Comparison of ENCODE assay signal across 9 mouse cellular contexts in the genomic region with DNA sequence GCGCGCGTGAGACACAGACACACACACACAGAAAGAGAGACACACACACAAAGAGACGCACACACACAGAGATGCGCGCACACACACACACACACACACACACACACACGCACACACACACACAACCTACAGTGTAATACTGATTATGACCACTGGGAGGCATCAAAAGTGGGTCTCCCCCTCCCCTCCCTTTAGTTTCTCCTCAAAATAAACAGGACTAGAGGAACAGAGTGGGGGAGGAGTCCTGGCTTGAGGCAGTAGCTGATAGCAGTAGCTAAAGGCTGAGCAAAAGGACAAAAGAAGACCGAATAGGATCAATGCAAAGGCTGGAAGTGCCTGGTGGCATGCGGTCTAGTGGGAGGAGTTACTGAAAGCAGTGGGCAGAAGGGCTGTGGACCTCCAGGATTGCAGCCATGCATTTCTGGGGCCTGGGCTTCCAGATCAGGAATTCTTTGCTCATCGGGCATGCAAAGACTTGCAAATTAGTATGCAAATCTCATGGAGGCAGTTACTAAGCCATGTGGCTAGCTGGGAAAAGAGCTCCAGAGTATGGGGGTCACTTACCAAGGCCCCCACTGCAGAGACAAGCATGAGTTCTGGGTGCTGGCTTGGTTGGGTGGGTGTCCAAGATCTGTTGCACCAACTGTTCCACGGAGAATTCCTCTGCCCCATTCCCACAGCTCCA. TPM values are rescaled to one million over a fixed set of nuclear protein-coding genes. Genes with fewer than 3 reads are reported as not detected.
A peak's percentile ranks its signal among the peaks of the same experiment; 100 is the strongest.
DNase-seq lines count a peak whose midpoint lies in the region; ATAC-seq and TF ChIP-seq lines count a peak whose summit lies in the region.
"Had no signal": no experiment of that assay in that cellular context is flagged by ENCODE, and none has a peak within 500 bp of the region (broad histone marks: within the 10 kb centered on the region; RNA-seq: fewer than 3 reads in every experiment).

No protein-coding gene starts in this region.

- H3K27ac ChIP-seq in midbrain, embryonic 10.5 days (replicated peaks) = peak overlapping the region; percentile 87

- H3K4me1 ChIP-seq in G1E (ENCODE audit: insufficient read depth, low read depth, low read length) = peaks cover 40% of the 10 kb centered on the region
- H3K4me1 ChIP-seq in midbrain, embryonic 10.5 days = peaks cover 37% of the 10 kb centered on the region

- ATAC-seq in G1E (ENCODE audit: extremely low read depth, insufficient number of reproducible peaks, low FRiP score, poor library complexity, severe bottlenecking) = no peak

- TF ChIP-seq CTCF in G1E (IDR thresholded peaks at IDR 0.05; ENCODE audit: low read depth, low read length) = peak; percentile 36; the same call in 1 of the 2 replicates

- peaks cover 90% of the 10 kb centered on the region for H3K36me3 ChIP-seq in G1E (replicated peaks)
- H3K36me3 ChIP-seq in midbrain, embryonic 10.5 days = peaks cover 62% of the 10 kb centered on the region

- WGBS in midbrain, embryonic 10.5 days = 6% methylated on average over 11 of the region's 11 CpGs

- no peaks in the 10 kb centered on the region for H3K9me3 ChIP-seq in G1E (replicated peaks)
- no peaks in the 10 kb centered on the region for H3K9me3 ChIP-seq in midbrain, embryonic 10.5 days (replicated peaks)

- DNase-seq in layer of hippocampus, adult 11-12 months (ENCODE audit: low spot score) = peak; percentile 60
- no peak for DNase-seq in layer of hippocampus, postnatal 36 days
- DNase-seq in G1E (ENCODE audit: low spot score) = no peak
- DNase-seq in embryo, embryonic 9.5 days (ENCODE audit: extremely low spot score) = peak; percentile 78
- DNase-seq in induced T-regulatory cell, adult 2 months (ENCODE audit: low read depth) = peak; percentile 81
- DNase-seq in midbrain, embryonic 10.5 days (ENCODE audit: low spot score) = peak; percentile 65
- no peak for DNase-seq in spleen, postnatal 14 days (ENCODE audit: low spot score in 2 of 2)
- DNase-seq in gastrocnemius, postnatal 10 days = no peak

- no peak overlapping the region for H3K4me3 ChIP-seq in G1E (ENCODE audit: low read depth, low read length)
- H3K4me3 ChIP-seq in midbrain, embryonic 10.5 days = peak overlapping the region; percentile 30; the same call in 1 of the 2 replicates
- H3K4me3 ChIP-seq: erythroblast, embryonic 14.5 days had no signal

- no peaks in the 10 kb centered on the region for H3K27me3 ChIP-seq in G1E (ENCODE audit: insufficient read depth, low read length)
- H3K27me3 ChIP-seq in midbrain, embryonic 10.5 days (ENCODE audit: low read depth, poor library complexity, severe bottlenecking) = no peaks in the 10 kb centered on the region

RNA-seq across cellular contexts. Expression of gene Camta2, which starts 5.9 kb away (rescaled TPM):
- total RNA-seq in layer of hippocampus, postnatal 36 days (2021) = 100 to 1,000 TPM; 362 to 388 TPM
- 21.1 and 25.4 TPM in 2 replicates for total RNA-seq in G1E (2014; fragmentation: Nextera tagmentation)
- total RNA-seq in G1E (2017) = 3.5 and 5.3 TPM in 2 replicates
- 14.7 and 21.2 TPM in 2 replicates for polyA plus RNA-seq in G1E (2012)
- 9.8 and 12.4 TPM in 2 replicates for polyA plus RNA-seq in midbrain, embryonic 10.5 days (2016; fragmentation: Nextera tagmentation; extraction: Ambion mirVana)
- total RNA-seq in gastrocnemius, postnatal 10 days (2021) = 10 to 100 TPM; 20.6 to 21.8 TPM

RNA-seq across cellular contexts. Expression of gene Spag7, which starts 12.8 kb away (rescaled TPM):
- total RNA-seq in layer of hippocampus, postnatal 36 days (2021) = 10 to 100 TPM; 48.2 to 50.8 TPM
- total RNA-seq in G1E (2014; fragmentation: Nextera tagmentation) = 64.2 and 66.9 TPM in 2 replicates
- total RNA-seq in G1E (2017) = 64.6 and 81.5 TPM in 2 replicates
- polyA plus RNA-seq in G1E (2012) = 152 and 196 TPM in 2 replicates
- polyA plus RNA-seq in midbrain, embryonic 10.5 days (2016; fragmentation: Nextera tagmentation; extraction: Ambion mirVana) = 186 TPM in 2 replicates
- 100 to 1,000 TPM; 131 to 133 TPM for total RNA-seq in gastrocnemius, postnatal 10 days (2021)

RNA-seq across cellular contexts. Expression of gene Inca1, which starts 17.9 kb away (rescaled TPM):
- 1 to 10 TPM; 3.0 to 3.5 TPM for total RNA-seq in layer of hippocampus, postnatal 36 days (2021)
- total RNA-seq in G1E (2014; fragmentation: Nextera tagmentation) (3.7 and 5.2 TPM in 2 replicates), G1E (2017) (0.93 and 1.2 TPM in 2 replicates)
- polyA plus RNA-seq in G1E (2012) = 0.24 and 0.36 TPM in 2 replicates
- polyA plus RNA-seq in midbrain, embryonic 10.5 days (2016; fragmentation: Nextera tagmentation; extraction: Ambion mirVana) = 1.00 and 1.3 TPM in 2 replicates
- 1 to 10 TPM; 1.6 to 2.5 TPM for total RNA-seq in gastrocnemius, postnatal 10 days (2021)
- polyA plus RNA-seq: erythroblast, embryonic 14.5 days had no signal

RNA-seq across cellular contexts. Expression of gene Kif1c, which starts 18.3 kb away (rescaled TPM):
- 10 to 100 TPM; 75.2 to 83.8 TPM for total RNA-seq in layer of hippocampus, postnatal 36 days (2021)
- total RNA-seq in G1E (2014; fragmentation: Nextera tagmentation) (11.6 and 11.7 TPM in 2 replicates), G1E (2017) (12.3 and 13.9 TPM in 2 replicates)
- 30.4 and 38.8 TPM in 2 replicates for polyA plus RNA-seq in G1E (2012)
- polyA plus RNA-seq in midbrain, embryonic 10.5 days (2016; fragmentation: Nextera tagmentation; extraction: Ambion mirVana) = 1.8 and 2.0 TPM in 2 replicates
- total RNA-seq in gastrocnemius, postnatal 10 days (2021) = 100 to 1,000 TPM; 195 to 205 TPM

RNA-seq across cellular contexts. Expression of gene Eno3, which starts 25.0 kb away (rescaled TPM):
- total RNA-seq in layer of hippocampus, postnatal 36 days (2021) = 1 to 10 TPM; 5.2 to 7.4 TPM
- total RNA-seq in G1E (2014; fragmentation: Nextera tagmentation) = 19.0 and 25.3 TPM in 2 replicates
- 21.9 and 24.5 TPM in 2 replicates for total RNA-seq in G1E (2017)
- polyA plus RNA-seq in G1E (2012) = 3.1 and 5.7 TPM in 2 replicates
- 22.6 and 32.8 TPM in 2 replicates for polyA plus RNA-seq in midbrain, embryonic 10.5 days (2016; fragmentation: Nextera tagmentation; extraction: Ambion mirVana)
- total RNA-seq in gastrocnemius, postnatal 10 days (2021) = 1,000 to 10,000 TPM; 5,193 to 5,983 TPM

Comparison
In these comparisons a context has a peak if more than half of its experiments do, and no peak if none do; other contexts are left out.
1. DNase-seq: peak in layer of hippocampus, adult 11-12 months (single experiment), embryo, embryonic 9.5 days (single experiment), induced T-regulatory cell, adult 2 months (single experiment) and midbrain, embryonic 10.5 days (single experiment); none in layer of hippocampus, postnatal 36 days (0 of 2), G1E (single experiment), spleen, postnatal 14 days (0 of 2) and gastrocnemius, postnatal 10 days (single experiment).
2. RNA of gene Camta2, which starts 5.9 kb away (total RNA-seq): 362 to 388 TPM in layer of hippocampus, postnatal 36 days; 3.5 to 25.4 TPM in G1E and 20.6 to 21.8 TPM in gastrocnemius, postnatal 10 days; every median in the first group is over 10 times any median in the second.